In the genomic region with DNA sequence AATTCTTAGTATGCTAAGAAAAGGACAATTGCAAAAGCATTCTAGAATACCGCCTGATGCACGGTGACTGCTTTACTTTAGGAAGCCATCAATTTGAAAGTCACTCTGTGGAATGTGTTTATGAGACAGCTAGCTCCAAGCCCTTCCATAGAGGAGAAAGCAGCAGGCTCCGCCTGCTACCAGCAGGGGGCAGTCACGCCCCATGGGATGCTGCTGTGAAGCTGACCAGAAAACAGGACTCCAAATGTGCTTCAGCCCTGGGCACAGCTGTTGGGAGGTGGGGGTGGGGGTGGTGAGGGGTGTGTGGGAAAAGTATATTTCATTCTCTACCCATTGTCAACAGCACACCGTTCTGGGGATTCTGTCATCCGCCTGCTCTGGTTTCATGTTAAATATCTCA, we compare ENCODE assay signal across 9 mouse cellular contexts. TPM values are rescaled to one million over a fixed set of nuclear protein-coding genes. Genes with fewer than 3 reads are reported as not detected.
A peak's percentile ranks its signal among the peaks of the same experiment; 100 is the strongest.
DNase-seq lines count a peak whose midpoint lies in the region; ATAC-seq and TF ChIP-seq lines count a peak whose summit lies in the region.
"Had no signal": no experiment of that assay in that cellular context is flagged by ENCODE, and none has a peak within 500 bp of the region (broad histone marks: within the 10 kb centered on the region; RNA-seq: fewer than 3 reads in every experiment).

No protein-coding gene starts in this region.

- 21% methylated on average over 6 of the region's 6 CpGs for WGBS in forebrain, embryonic 11.5 days
- WGBS in forebrain, embryonic 13.5 days, result 22% methylated on average over 6 of the region's 6 CpGs
- WGBS in intestine, embryonic 15.5 days, result 15% methylated on average over 6 of the region's 6 CpGs
- 17% methylated on average over 6 of the region's 6 CpGs for WGBS in midbrain, postnatal 0 days

- no peak overlapping the region for H3K4me3 ChIP-seq in forebrain, embryonic 11.5 days (ENCODE audit: low read depth, low read length)
- H3K4me3 ChIP-seq in forebrain, embryonic 13.5 days, result no peak overlapping the region
- no peak overlapping the region for H3K4me3 ChIP-seq in intestine, embryonic 15.5 days (replicated peaks)
- H3K4me3 ChIP-seq in midbrain, postnatal 0 days (ENCODE audit: low read depth, low read length), result no peak overlapping the region
- H3K4me3 ChIP-seq: megakaryocyte, embryonic 14.5 days had no signal

- intact Hi-C loops in left cerebral cortex, postnatal 10 days (cut with DNase I), result loop anchor here (2.0 to 10.0 kb wide), 5 partner anchors 357 to 1194 kb away; no protein-coding TSS in a partner anchor

- no peaks in the 10 kb centered on the region for H3K36me3 ChIP-seq in forebrain, embryonic 11.5 days (ENCODE audit: control insufficient read depth, insufficient read depth, low read length)
- no peaks in the 10 kb centered on the region for H3K36me3 ChIP-seq in forebrain, embryonic 13.5 days (ENCODE audit: poor library complexity, severe bottlenecking)
- no peaks in the 10 kb centered on the region for H3K36me3 ChIP-seq in intestine, embryonic 15.5 days
- H3K36me3 ChIP-seq in midbrain, postnatal 0 days (ENCODE audit: insufficient read depth, low read length), result no peaks in the 10 kb centered on the region; the same call in 1 of the 2 replicates

- ATAC-seq in forebrain, embryonic 11.5 days (replicated peaks; ENCODE audit: low FRiP score), result 0 out of 2 replicates have a peak, but pooled peaks have one; percentile 21
- ATAC-seq in forebrain, embryonic 13.5 days, result no peak
- 0 out of 2 replicates have a peak, but pooled peaks have one; percentile 39 for ATAC-seq in intestine, embryonic 15.5 days
- no peak for ATAC-seq in midbrain, postnatal 0 days (ENCODE audit: low FRiP score)

- H3K4me2 ChIP-seq in forebrain, embryonic 11.5 days (ENCODE audit: low read depth, low read length, severe bottlenecking), result no peak overlapping the region
- no peak overlapping the region for H3K4me2 ChIP-seq in forebrain, embryonic 13.5 days
- H3K4me2 ChIP-seq in intestine, embryonic 15.5 days (replicated peaks), result no peak overlapping the region
- H3K4me2 ChIP-seq in midbrain, postnatal 0 days (ENCODE audit: low read depth, low read length, poor library complexity, severe bottlenecking), result no peak overlapping the region

- H3K9me3 ChIP-seq in forebrain, embryonic 11.5 days (ENCODE audit: control insufficient read depth, low read length), result no peaks in the 10 kb centered on the region
- no peaks in the 10 kb centered on the region for H3K9me3 ChIP-seq in forebrain, embryonic 13.5 days (replicated peaks)
- H3K9me3 ChIP-seq in intestine, embryonic 15.5 days, result no peaks in the 10 kb centered on the region
- H3K9me3 ChIP-seq in midbrain, postnatal 0 days (ENCODE audit: low read length), result no peaks in the 10 kb centered on the region
- H3K9me3 ChIP-seq: megakaryocyte, embryonic 14.5 days had no signal

- H3K9ac ChIP-seq in forebrain, embryonic 11.5 days (ENCODE audit: low read length), result no peak overlapping the region
- no peak overlapping the region for H3K9ac ChIP-seq in forebrain, embryonic 13.5 days
- H3K9ac ChIP-seq in intestine, embryonic 15.5 days, result no peak overlapping the region
- H3K9ac ChIP-seq in midbrain, postnatal 0 days (replicated peaks; ENCODE audit: low read length, poor library complexity, severe bottlenecking), result no peak overlapping the region

- DNase-seq in forebrain, embryonic 11.5 days (ENCODE audit: low spot score), result peak; percentile 88
- DNase-seq in cerebellum, adult 8-10 months, result peak; percentile 45
- peak; percentile 64 to 73 for DNase-seq in frontal cortex, postnatal 25 days (ENCODE audit: low spot score in 2 of 2)
- DNase-seq in left cerebral cortex, postnatal 10 days (ENCODE audit: extremely low spot score in 1 of 2, low spot score in 2 of 2), result peak; percentile 59 to 81
- peak; percentile 79 for DNase-seq in midbrain, postnatal 0 days (ENCODE audit: low spot score)
- peak; percentile 88 for DNase-seq in testis, postnatal 10 days (ENCODE audit: low spot score)

- peaks cover 20% of the 10 kb centered on the region for H3K27me3 ChIP-seq in forebrain, embryonic 11.5 days (ENCODE audit: control insufficient read depth, insufficient read depth, low read length)
- peaks cover 33% of the 10 kb centered on the region for H3K27me3 ChIP-seq in forebrain, embryonic 13.5 days
- peaks cover 34% of the 10 kb centered on the region for H3K27me3 ChIP-seq in intestine, embryonic 15.5 days (replicated peaks)
- H3K27me3 ChIP-seq in midbrain, postnatal 0 days (ENCODE audit: insufficient read depth, low read length), result 0 out of 2 replicates have a peak, but pooled peaks cover 4% of the 10 kb centered on the region

- peak; percentile 91 for TF ChIP-seq CTCF in midbrain, postnatal 0 days (IDR thresholded peaks at IDR 0.05)

- peaks cover 11% of the 10 kb centered on the region; the same call in 1 of the 2 replicates for H3K4me1 ChIP-seq in forebrain, embryonic 11.5 days (replicated peaks; ENCODE audit: control insufficient read depth, insufficient read depth, low read length)
- H3K4me1 ChIP-seq in forebrain, embryonic 13.5 days, result peaks cover 22% of the 10 kb centered on the region
- peaks cover 17% of the 10 kb centered on the region for H3K4me1 ChIP-seq in intestine, embryonic 15.5 days (replicated peaks)
- no peaks in the 10 kb centered on the region for H3K4me1 ChIP-seq in midbrain, postnatal 0 days (ENCODE audit: insufficient read depth, low read length)

- H3K27ac ChIP-seq in forebrain, embryonic 11.5 days (ENCODE audit: low read depth, low read length), result no peak overlapping the region
- H3K27ac ChIP-seq in forebrain, embryonic 13.5 days, result no peak overlapping the region
- H3K27ac ChIP-seq in intestine, embryonic 15.5 days, result no peak overlapping the region
- no peak overlapping the region for H3K27ac ChIP-seq in midbrain, postnatal 0 days (ENCODE audit: low read depth, low read length)

RNA-seq across cellular contexts. Expression of gene Igfbp3, which starts 3.4 kb away (rescaled TPM):
- 11.0 and 11.5 TPM in 2 replicates for polyA plus RNA-seq in forebrain, embryonic 11.5 days (2014; fragmentation: Nextera tagmentation; extraction: Ambion mirVana)
- 9.6 and 11.6 TPM in 2 replicates for polyA plus RNA-seq in forebrain, embryonic 13.5 days (2015; fragmentation: Nextera tagmentation; extraction: Ambion mirVana)
- polyA plus RNA-seq in intestine, embryonic 15.5 days (2015; fragmentation: Nextera tagmentation; extraction: Ambion mirVana), result 41.4 and 46.0 TPM in 2 replicates
- 10 to 100 TPM; 10.2 to 20.9 TPM for total RNA-seq in left cerebral cortex, postnatal 10 days (2021)
- total RNA-seq in midbrain, postnatal 0 days (2014; rRNA removed), result 33.6 and 38.0 TPM in 2 replicates
- polyA plus RNA-seq in midbrain, postnatal 0 days (2015; fragmentation: Nextera tagmentation; extraction: Ambion mirVana), result 19.4 and 21.0 TPM in 2 replicates

RNA-seq across cellular contexts. Expression of gene Igfbp1, which starts 12.8 kb away (rescaled TPM):
- 0.16 and 0.17 TPM in 2 replicates for polyA plus RNA-seq in forebrain, embryonic 11.5 days (2014; fragmentation: Nextera tagmentation; extraction: Ambion mirVana)
- polyA plus RNA-seq in forebrain, embryonic 13.5 days (2015; fragmentation: Nextera tagmentation; extraction: Ambion mirVana), result 0.18 and 0.30 TPM in 2 replicates
- polyA plus RNA-seq in intestine, embryonic 15.5 days (2015; fragmentation: Nextera tagmentation; extraction: Ambion mirVana), result 3.2 and 9.4 TPM in 2 replicates
- under 1 TPM in 1 of 2 experiments, not detected in 1; 0.30 TPM for total RNA-seq in left cerebral cortex, postnatal 10 days (2021)
- total RNA-seq in midbrain, postnatal 0 days (2014; rRNA removed), result not detected in 2 replicates
- polyA plus RNA-seq in midbrain, postnatal 0 days (2015; fragmentation: Nextera tagmentation; extraction: Ambion mirVana), result 0.11 TPM in 1 of 2 replicates, not detected in the other

RNA-seq across cellular contexts. Expression of gene Gm11985, which starts 22.0 kb away (rescaled TPM):
- polyA plus RNA-seq in forebrain, embryonic 11.5 days (2014; fragmentation: Nextera tagmentation; extraction: Ambion mirVana), result not detected in 2 replicates
- not detected in 2 replicates for polyA plus RNA-seq in forebrain, embryonic 13.5 days (2015; fragmentation: Nextera tagmentation; extraction: Ambion mirVana)
- polyA plus RNA-seq in intestine, embryonic 15.5 days (2015; fragmentation: Nextera tagmentation; extraction: Ambion mirVana), result not detected in 2 replicates
- not detected for total RNA-seq in left cerebral cortex, postnatal 10 days (2021)
- total RNA-seq in midbrain, postnatal 0 days (2014; rRNA removed), result not detected in 2 replicates
- not detected in 2 replicates for polyA plus RNA-seq in midbrain, postnatal 0 days (2015; fragmentation: Nextera tagmentation; extraction: Ambion mirVana)

Comparison
In these comparisons a context has a peak if more than half of its experiments do, and no peak if none do; other contexts are left out.
1. ATAC-seq: peak in forebrain, embryonic 11.5 days (single experiment) and intestine, embryonic 15.5 days (single experiment); none in forebrain, embryonic 13.5 days (single experiment) and midbrain, postnatal 0 days (single experiment).
2. Peak in every context shown above with its lines, with median percentiles within 50 percentile points of each other: DNase-seq.